Mouse (Mus musculus): ENCODE results near the gene Aldob. TPM values are rescaled to one million over a fixed set of nuclear protein-coding genes. Genes with fewer than 3 reads are reported as not detected.

Aldob gene
- polyA plus RNA-seq, 1 experiment from 2014 or later = 0.10 TPM

Other genes with a start within 250 kb of the Aldob start
- not detected in 2 replicates for gene Acnat2, start 141.4 kb downstream of the Aldob start, polyA plus RNA-seq (2016; fragmentation: Nextera tagmentation; extraction: Ambion mirVana)
- not detected in 2 replicates for gene Acnat1, start 75.6 kb downstream of the Aldob start, polyA plus RNA-seq (2016; fragmentation: Nextera tagmentation; extraction: Ambion mirVana)
- gene Baat, start 43.0 kb downstream of the Aldob start, polyA plus RNA-seq (2016; fragmentation: Nextera tagmentation; extraction: Ambion mirVana) = not detected in 2 replicates
- gene Mrpl50, start 28.5 kb downstream of the Aldob start, polyA plus RNA-seq (2016; fragmentation: Nextera tagmentation; extraction: Ambion mirVana) = 89.3 and 92.4 TPM in 2 replicates
- gene Zfp189, start 28.4 kb downstream of the Aldob start, polyA plus RNA-seq (2016; fragmentation: Nextera tagmentation; extraction: Ambion mirVana) = 13.6 and 14.3 TPM in 2 replicates
- 16.6 and 20.8 TPM in 2 replicates for gene Tmem246, start 48.3 kb upstream of the Aldob start, polyA plus RNA-seq (2016; fragmentation: Nextera tagmentation; extraction: Ambion mirVana)
- gene Rnf20, start 82.5 kb upstream of the Aldob start, polyA plus RNA-seq (2016; fragmentation: Nextera tagmentation; extraction: Ambion mirVana) = 57.3 and 61.5 TPM in 2 replicates
- 0.11 and 0.12 TPM in 2 replicates for gene Ppp3r2, start 132.5 kb upstream of the Aldob start, polyA plus RNA-seq (2016; fragmentation: Nextera tagmentation; extraction: Ambion mirVana)

All from limb, embryonic 12.5 days (tissue).